ENCODE assay signal across 30 mouse cellular contexts in the genomic region with DNA sequence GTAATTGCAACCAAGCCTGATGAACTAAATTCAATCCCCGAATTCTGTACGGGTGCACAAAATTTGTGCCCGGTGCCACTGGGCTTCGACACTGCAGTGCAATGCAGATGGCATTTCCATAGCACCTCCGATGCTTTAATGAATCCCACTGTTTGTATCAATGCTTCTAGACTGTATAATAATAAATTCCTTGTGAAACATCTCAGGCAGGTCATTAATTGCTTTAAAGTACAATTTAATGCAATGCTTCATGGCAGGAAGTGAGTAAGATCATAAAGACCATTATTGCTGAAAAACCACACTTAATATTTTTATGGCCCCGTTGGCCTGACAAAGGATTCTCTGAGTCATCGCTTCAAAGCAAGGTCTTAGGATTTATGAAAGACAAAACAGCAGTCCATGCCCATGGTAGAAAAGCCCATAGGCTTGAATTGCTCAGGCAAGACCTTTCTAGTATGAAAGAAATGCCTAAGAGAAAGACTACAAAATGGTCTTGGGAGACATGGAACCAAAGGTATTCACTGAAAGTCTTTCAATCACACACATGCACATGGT. TPM values are rescaled to one million over a fixed set of nuclear protein-coding genes. Genes with fewer than 3 reads are reported as not detected.
DNase-seq lines count a peak whose midpoint lies in the region; ATAC-seq lines count a peak whose summit lies in the region.
"Had no signal": no experiment of that assay in that cellular context is flagged by ENCODE, and none has a peak within 500 bp of the region (broad histone marks: within the 10 kb centered on the region; RNA-seq: fewer than 3 reads in every experiment).

No protein-coding gene starts in this region.

- H3K9me3 ChIP-seq in intestine, embryonic 15.5 days: no peaks in the 10 kb centered on the region
- H3K9me3 ChIP-seq: embryonic facial prominence, embryonic 12.5 days; embryonic facial prominence, embryonic 15.5 days; forebrain, embryonic 12.5 days; forebrain, embryonic 15.5 days; heart, embryonic 10.5 days; heart, embryonic 13.5 days; hindbrain, embryonic 10.5 days; hindbrain, embryonic 13.5 days had no signal

- no peaks in the 10 kb centered on the region for H3K27me3 ChIP-seq in intestine, embryonic 15.5 days (replicated peaks)
- H3K27me3 ChIP-seq: embryonic facial prominence, embryonic 12.5 days; embryonic facial prominence, embryonic 15.5 days; forebrain, embryonic 12.5 days; forebrain, embryonic 15.5 days; heart, embryonic 13.5 days; hindbrain, embryonic 13.5 days had no signal

- 0 out of 2 replicates have a peak, but pooled peaks cover 3% of the 10 kb centered on the region for H3K4me1 ChIP-seq in intestine, embryonic 15.5 days (replicated peaks)
- H3K4me1 ChIP-seq: embryonic facial prominence, embryonic 15.5 days had no signal

- DNase-seq in adrenal gland, adult 2 months: peak; percentile 8
- DNase-seq in adrenal gland, postnatal 14 days: no peak
- peak; percentile 20 for DNase-seq in 416B (ENCODE audit: low read depth)
- DNase-seq in layer of hippocampus, adult 9-10 months (ENCODE audit: low spot score): no peak
- DNase-seq: adrenal gland, postnatal 10 days; B cell, adult 2 months; cerebellum, adult 11 months; cerebellum, adult 2 months; cerebellum, adult 9-11 months; cerebellum, postnatal 25 days; gastrocnemius, postnatal 25 days; heart, adult 2 months; heart, postnatal 14 days; kidney, adult 11 months had no signal

- no peak overlapping the region for H3K4me3 ChIP-seq in intestine, embryonic 15.5 days (replicated peaks)
- H3K4me3 ChIP-seq: embryonic facial prominence, embryonic 12.5 days; embryonic facial prominence, embryonic 15.5 days; erythroblast, embryonic 14.5 days; forebrain, embryonic 12.5 days; forebrain, embryonic 15.5 days; heart, adult 2 months; heart, embryonic 10.5 days; heart, embryonic 13.5 days; hindbrain, embryonic 10.5 days; hindbrain, embryonic 13.5 days had no signal

- H3K9ac ChIP-seq in intestine, embryonic 15.5 days: no peak overlapping the region
- H3K9ac ChIP-seq: embryonic facial prominence, embryonic 12.5 days; embryonic facial prominence, embryonic 15.5 days; forebrain, embryonic 12.5 days; forebrain, embryonic 15.5 days; heart, embryonic 13.5 days; hindbrain, embryonic 13.5 days had no signal

- ATAC-seq in intestine, embryonic 15.5 days: peak; percentile 66
- no peak for ATAC-seq in erythroblast, adult 5-6 weeks (replicated peaks; ENCODE audit: low FRiP score, poor library complexity, severe bottlenecking)
- ATAC-seq: activated CD4-positive, CD25-positive, alpha-beta regulatory T cell, adult 4 months; CD4-positive, CD25-positive, alpha-beta regulatory T cell, adult 4 months; forebrain, embryonic 15.5 days; hindbrain, embryonic 16.5 days had no signal

- H3K4me2 ChIP-seq in intestine, embryonic 15.5 days (replicated peaks): no peak overlapping the region
- H3K4me2 ChIP-seq: embryonic facial prominence, embryonic 12.5 days; embryonic facial prominence, embryonic 15.5 days; forebrain, embryonic 12.5 days; forebrain, embryonic 15.5 days; heart, embryonic 13.5 days; hindbrain, embryonic 13.5 days had no signal

- 80% methylated on average over 7 of the region's 7 CpGs for WGBS in intestine, embryonic 15.5 days

- no peak overlapping the region for H3K27ac ChIP-seq in intestine, embryonic 15.5 days
- H3K27ac ChIP-seq: embryonic facial prominence, embryonic 12.5 days; embryonic facial prominence, embryonic 15.5 days; forebrain, embryonic 12.5 days; forebrain, embryonic 15.5 days; heart, adult 2 months; heart, embryonic 10.5 days; heart, embryonic 13.5 days; hindbrain, embryonic 10.5 days; hindbrain, embryonic 13.5 days had no signal

- no peaks in the 10 kb centered on the region for H3K36me3 ChIP-seq in intestine, embryonic 15.5 days
- H3K36me3 ChIP-seq: embryonic facial prominence, embryonic 12.5 days; embryonic facial prominence, embryonic 15.5 days; forebrain, embryonic 12.5 days; forebrain, embryonic 15.5 days; heart, embryonic 10.5 days; heart, embryonic 13.5 days; hindbrain, embryonic 10.5 days; hindbrain, embryonic 13.5 days had no signal

RNA-seq across cellular contexts. Expression of a gene that starts 49.5 kb away (rescaled TPM):
- total RNA-seq in adrenal gland, adult 2 months (2021): 10 to 100 TPM; 20.9 to 21.3 TPM
- polyA plus RNA-seq in adrenal gland, adult 2 months (2012; rRNA removed): 16.4 and 20.6 TPM in 2 replicates
- total RNA-seq in adrenal gland, postnatal 14 days (2021): 22.1 and 24.7 TPM in 2 replicates
- 7.3 and 7.6 TPM in 2 replicates for polyA plus RNA-seq in intestine, embryonic 15.5 days (2015; fragmentation: Nextera tagmentation; extraction: Ambion mirVana)
- total RNA-seq in erythroblast, adult 5-6 weeks (2015; ENCODE audit: low replicate concordance): 1.5 and 2.9 TPM in 2 replicates
- 0.98 and 1.2 TPM in 2 replicates for total RNA-seq in erythroblast, adult 5-6 weeks (2017; ENCODE audit: low replicate concordance)

RNA-seq across cellular contexts. Expression of a gene that starts 53.8 kb away (rescaled TPM):
- not detected for total RNA-seq in adrenal gland, adult 2 months (2021)
- 0.52 and 0.54 TPM in 2 replicates for polyA plus RNA-seq in adrenal gland, adult 2 months (2012; rRNA removed)
- total RNA-seq in adrenal gland, postnatal 14 days (2021): 0.52 TPM in 1 of 2 replicates, not detected in the other
- polyA plus RNA-seq in intestine, embryonic 15.5 days (2015; fragmentation: Nextera tagmentation; extraction: Ambion mirVana): 2.0 and 2.4 TPM in 2 replicates
- total RNA-seq in erythroblast, adult 5-6 weeks (2015; ENCODE audit: low replicate concordance): not detected in 2 replicates
- not detected in 2 replicates for total RNA-seq in erythroblast, adult 5-6 weeks (2017; ENCODE audit: low replicate concordance)
- total RNA-seq: common myeloid progenitor, adult 5-6 weeks; gastrocnemius, postnatal 25 days; heart, adult 2 months; heart, postnatal 14 days; MEL had no signal
- polyA plus RNA-seq: erythroblast, embryonic 14.5 days; heart, adult 2 months had no signal

Comparison
In these comparisons a context has a peak if more than half of its experiments do, and no peak if none do; other contexts are left out.
1. DNase-seq: peak in adrenal gland, adult 2 months (single experiment) and 416B (single experiment); none in adrenal gland, postnatal 14 days (single experiment) and layer of hippocampus, adult 9-10 months (single experiment).